Mouse (Mus musculus): ENCODE measurements around the gene Thbd.

- TF ChIP-seq CTCF (IDR thresholded peaks at IDR 0.05; ENCODE audit: extremely low read depth, insufficient read depth, insufficient read length, insufficient replicate concordance) (no peak), POLR2A (IDR thresholded peaks at IDR 0.05; ENCODE audit: low read depth, low read length) (no peak)
Measured at GRCm38 (mm10) chr2:148453061-148453460, 45.1 kb upstream of the Thbd start.

Data from spleen, adult 2 months (tissue).